Mouse (Mus musculus): ENCODE data around the gene Sh3bp4. TPM values are rescaled to one million over a fixed set of nuclear protein-coding genes. Genes with fewer than 3 reads are reported as not detected.

Gene Sh3bp4
- polyA plus RNA-seq, 1 experiment, result 20.3 TPM

DNA sequence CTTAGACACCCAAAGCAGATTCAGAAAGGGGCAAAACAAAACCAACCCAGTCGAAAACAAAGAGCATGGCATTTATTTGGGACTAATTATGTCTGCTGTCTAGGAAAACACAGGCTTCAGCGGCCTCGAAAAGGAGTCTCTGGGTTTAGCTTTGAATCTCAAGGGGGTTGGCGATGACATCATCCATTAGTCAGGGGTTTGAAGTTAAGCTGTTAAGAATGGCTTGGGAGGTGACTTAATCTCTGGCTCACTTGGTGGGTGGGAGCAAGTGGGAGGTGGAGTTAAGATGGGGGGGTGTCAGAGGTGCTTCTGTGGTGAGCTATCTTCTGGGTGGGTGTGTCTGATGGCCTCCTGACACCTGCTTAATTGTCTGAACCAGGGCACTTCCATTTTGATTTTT, 117.9 kb downstream of the Sh3bp4 start:
- peak; percentile 83 for DNase-seq (ENCODE audit: low read depth)
- TF ChIP-seq POLR2A (IDR thresholded peaks at IDR 0.05; ENCODE audit: borderline replicate concordance, extremely low read depth, insufficient read depth, insufficient read length, poor library complexity, severe bottlenecking) (no peak), CTCF (IDR thresholded peaks at IDR 0.05; ENCODE audit: borderline replicate concordance, extremely low read depth, insufficient read depth, insufficient read length) (no peak)

DNA sequence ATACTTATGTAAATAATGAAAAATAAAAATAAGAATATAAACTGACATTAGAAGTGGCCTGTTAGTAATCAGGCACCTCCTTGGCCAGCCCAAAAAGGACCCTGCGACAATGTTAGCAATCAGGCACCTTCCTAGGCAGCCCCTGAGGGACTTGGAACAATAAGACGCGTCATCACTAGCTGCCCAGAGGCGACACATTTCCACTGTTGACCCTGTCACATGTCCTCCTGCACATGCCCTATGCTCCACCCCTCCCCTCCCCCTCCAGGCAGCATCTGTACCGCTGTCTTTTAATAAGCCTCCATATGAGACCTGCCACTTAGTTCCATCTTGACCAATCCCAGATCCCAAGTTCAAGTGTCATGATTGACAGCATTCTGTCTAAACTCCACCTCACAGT, 119.0 kb downstream of the Sh3bp4 start:
- TF ChIP-seq CTCF (IDR thresholded peaks at IDR 0.05; ENCODE audit: borderline replicate concordance, extremely low read depth, insufficient read depth, insufficient read length) (no peak), POLR2A (IDR thresholded peaks at IDR 0.05; ENCODE audit: borderline replicate concordance, extremely low read depth, insufficient read depth, insufficient read length, poor library complexity, severe bottlenecking) (no peak)
- DNase-seq (ENCODE audit: low read depth), result no peak

DNA sequence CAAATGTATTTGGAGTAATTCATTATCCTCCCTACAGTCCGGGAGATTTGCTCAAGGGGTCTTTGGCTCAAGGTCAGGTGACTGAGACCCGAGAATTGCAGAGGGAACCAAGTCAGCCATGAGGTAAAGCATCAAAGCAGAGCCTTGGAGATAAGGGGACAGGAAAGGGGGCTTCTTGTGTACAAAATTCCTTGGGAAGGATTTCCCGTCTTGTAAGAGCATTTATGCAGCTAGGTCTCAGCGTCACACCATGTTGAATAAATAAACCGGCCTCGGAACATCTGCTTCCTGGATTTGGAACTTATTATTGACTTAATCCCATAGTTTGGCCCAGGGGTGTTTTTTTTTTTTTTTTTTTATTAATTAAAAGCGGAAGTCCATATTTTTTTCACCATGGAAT, 120.4 kb downstream of the Sh3bp4 start:
- peak; percentile 45 for DNase-seq (ENCODE audit: low read depth)
- no peak for TF ChIP-seq CTCF (IDR thresholded peaks at IDR 0.05; ENCODE audit: borderline replicate concordance, extremely low read depth, insufficient read depth, insufficient read length)
- TF ChIP-seq POLR2A (IDR thresholded peaks at IDR 0.05; ENCODE audit: borderline replicate concordance, extremely low read depth, insufficient read depth, insufficient read length, poor library complexity, severe bottlenecking), result no peak

DNA sequence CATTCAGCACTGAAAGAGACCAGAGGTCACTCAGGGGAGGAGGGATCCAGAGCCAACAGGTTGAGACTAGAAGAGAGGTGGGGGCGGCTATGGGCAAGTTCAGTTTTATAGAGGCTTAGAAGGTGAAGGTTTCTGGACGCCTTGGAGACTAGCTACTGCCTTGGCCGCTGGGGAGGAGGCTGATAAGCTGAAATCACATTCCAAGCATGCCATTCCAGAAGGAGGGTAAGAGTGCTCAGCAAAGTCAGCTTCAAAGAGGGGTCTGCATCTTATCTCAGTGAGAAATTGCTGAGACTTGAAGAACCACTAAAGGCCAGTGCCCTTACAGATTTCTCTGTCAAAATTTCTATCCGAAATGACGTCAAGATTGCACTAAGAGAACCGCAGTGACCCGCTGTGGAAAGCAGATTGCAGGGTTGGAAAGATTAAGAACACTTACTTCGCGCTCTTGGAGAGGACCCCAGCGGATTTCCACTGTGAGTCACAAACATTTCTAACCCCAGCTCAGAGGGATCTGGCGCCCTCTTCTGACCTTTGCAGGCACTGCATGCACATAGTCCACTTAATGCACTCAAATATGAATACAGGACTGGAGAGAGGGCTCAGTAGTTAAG, 121.0 kb downstream of the Sh3bp4 start:
- TF ChIP-seq POLR2A (IDR thresholded peaks at IDR 0.05; ENCODE audit: borderline replicate concordance, extremely low read depth, insufficient read depth, insufficient read length, poor library complexity, severe bottlenecking) (no peak), CTCF (IDR thresholded peaks at IDR 0.05; ENCODE audit: borderline replicate concordance, extremely low read depth, insufficient read depth, insufficient read length) (peak; percentile 67)
- peak; percentile 77 for DNase-seq (ENCODE audit: low read depth)

DNA sequence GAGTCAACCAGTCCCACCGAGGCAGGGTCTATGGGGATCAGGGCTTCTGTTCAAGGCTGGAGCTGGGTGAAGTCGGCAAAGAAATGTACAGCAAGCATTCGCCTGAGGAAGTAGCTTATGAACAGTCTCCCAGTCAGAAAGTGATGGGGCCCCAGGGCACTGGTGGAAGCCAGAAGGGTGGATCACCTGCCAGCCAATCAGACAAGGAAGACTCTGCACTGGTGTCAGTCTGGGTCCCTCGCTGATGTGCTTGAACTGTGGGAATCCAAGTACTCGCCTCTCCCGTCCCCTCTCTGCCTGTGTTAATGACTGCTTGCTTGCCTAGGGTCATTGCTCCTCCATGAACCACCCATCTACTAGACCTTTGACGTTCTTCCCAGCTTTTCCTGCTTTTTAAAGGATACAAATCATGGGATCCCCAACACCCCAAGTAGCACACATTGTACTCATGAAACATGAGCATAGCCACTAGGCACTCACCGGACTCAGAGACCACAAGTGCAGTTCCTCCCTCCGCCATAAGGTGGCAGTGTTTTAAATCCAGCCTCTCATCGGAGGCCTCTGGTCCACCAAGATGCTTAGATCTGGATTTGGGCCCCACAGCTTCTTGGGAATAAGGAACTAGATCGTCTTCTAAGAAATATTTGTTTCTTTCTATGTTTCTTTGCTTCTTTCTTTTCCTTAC, 122.5 kb downstream of the Sh3bp4 start:
- DNase-seq (ENCODE audit: low read depth), result no peak
- peak; percentile 69; the same call in 1 of the 2 replicates for TF ChIP-seq CTCF (IDR thresholded peaks at IDR 0.05; ENCODE audit: borderline replicate concordance, extremely low read depth, insufficient read depth, insufficient read length)
- TF ChIP-seq POLR2A (IDR thresholded peaks at IDR 0.05; ENCODE audit: borderline replicate concordance, extremely low read depth, insufficient read depth, insufficient read length, poor library complexity, severe bottlenecking), result no peak

- no peak for TF ChIP-seq POLR2A (IDR thresholded peaks at IDR 0.05; ENCODE audit: borderline replicate concordance, extremely low read depth, insufficient read depth, insufficient read length, poor library complexity, severe bottlenecking)
- no peak for TF ChIP-seq CTCF (IDR thresholded peaks at IDR 0.05; ENCODE audit: borderline replicate concordance, extremely low read depth, insufficient read depth, insufficient read length)
- DNase-seq (ENCODE audit: low read depth), result no peak
Observed at GRCm38 (mm10) chr1:89193576-89193975, 123.4 kb downstream of the Sh3bp4 start.

GRCm38 (mm10) chr1:89195827-89196712, 125.9 kb downstream of the Sh3bp4 start:
- DNase-seq (ENCODE audit: low read depth), result peak; percentile 93
- peak; percentile 85 for TF ChIP-seq CTCF (IDR thresholded peaks at IDR 0.05; ENCODE audit: borderline replicate concordance, extremely low read depth, insufficient read depth, insufficient read length)
- no peak for TF ChIP-seq POLR2A (IDR thresholded peaks at IDR 0.05; ENCODE audit: borderline replicate concordance, extremely low read depth, insufficient read depth, insufficient read length, poor library complexity, severe bottlenecking)
